Mouse (Mus musculus): ENCODE results near the gene Ralgds. TPM values are rescaled to one million over a fixed set of nuclear protein-coding genes. Genes with fewer than 3 reads are reported as not detected.

Gene Ralgds
- total and polyA plus RNA-seq, 3 experiments, result 4.1 to 11.4 (median 6.6) TPM

- Histone ChIP-seq H3K36me3 (replicated peaks in 1 of 2; ENCODE audit: control insufficient read depth in 1 of 2, insufficient read depth in 1 of 2, low read length in 1 of 2) (peaks cover 76 to 95% of the 10 kb centered on the region in 2 experiments), H3K9me3 (replicated peaks; ENCODE audit: low read length) (no peaks in the 10 kb centered on the region), H3K4me2 (ENCODE audit: insufficient read depth, low read depth, poor library complexity, severe bottlenecking) (no peak overlapping the region), H3K4me3 (replicated peaks in 1 of 3; ENCODE audit: low read depth in 2 of 3, low read length in 2 of 3, poor library complexity in 1 of 3) (no peak overlapping the region), H3K9ac (ENCODE audit: insufficient read depth, low read depth) (no peak overlapping the region), H3K27me3 (replicated peaks) (no peaks in the 10 kb centered on the region), H3K4me1 (ENCODE audit: control insufficient read depth in 1 of 2, insufficient read depth in 2 of 2) (no peaks in the 10 kb centered on the region), H3K79me2 (replicated peaks; ENCODE audit: control insufficient read depth, extremely low read depth, insufficient read depth, poor library complexity, severe bottlenecking) (no peaks in the 10 kb centered on the region), H3K27ac (ENCODE audit: insufficient read depth, low read depth) (no peak overlapping the region)
- no peak for DNase-seq (ENCODE audit: extremely low read depth)
- TF ChIP-seq BHLHE40 (IDR thresholded peaks at IDR 0.05; ENCODE audit: low read depth, low read length), result no peak
- no peak for TF ChIP-seq RCOR1 (conservative IDR thresholded peaks at IDR 0.05; ENCODE audit: low read depth, low read length)
- in situ Hi-C loops (cut with MboI; ENCODE audit: low pct_ligation_motif_present, low pct_unique_long_range_greater_than_20kb, low sequenced_read_pairs), result no loop called here
- dilution Hi-C loops (cut with MboI; ENCODE audit: extremely low pct_ligation_motif_present, extremely low pct_unique_long_range_greater_than_20kb, low sequenced_read_pairs), result no loop called here
Measured at GRCm38 (mm10) chr2:28569903-28570302, 57.0 kb downstream of the Ralgds start.

GRCm38 (mm10) chr2:28575341-28575740, 62.4 kb downstream of the Ralgds start:
- H3K27me3 ChIP-seq (replicated peaks), result no peaks in the 10 kb centered on the region
- H3K79me2 ChIP-seq (replicated peaks; ENCODE audit: control insufficient read depth, extremely low read depth, insufficient read depth, poor library complexity, severe bottlenecking), result no peaks in the 10 kb centered on the region
- no peak overlapping the region for H3K9ac ChIP-seq (ENCODE audit: insufficient read depth, low read depth)
- H3K4me1 ChIP-seq (ENCODE audit: control insufficient read depth in 1 of 2, insufficient read depth in 2 of 2), result no peaks in the 10 kb centered on the region
- in situ Hi-C loops (cut with MboI; ENCODE audit: low pct_ligation_motif_present, low pct_unique_long_range_greater_than_20kb, low sequenced_read_pairs) (no loop called here), dilution Hi-C loops (cut with MboI; ENCODE audit: extremely low pct_ligation_motif_present, extremely low pct_unique_long_range_greater_than_20kb, low sequenced_read_pairs) (no loop called here)
- no peaks in the 10 kb centered on the region for H3K9me3 ChIP-seq (replicated peaks; ENCODE audit: low read length)
- no peak overlapping the region for H3K4me2 ChIP-seq (ENCODE audit: insufficient read depth, low read depth, poor library complexity, severe bottlenecking)
- H3K4me3 ChIP-seq (replicated peaks in 1 of 3; ENCODE audit: low read depth in 2 of 3, low read length in 2 of 3, poor library complexity in 1 of 3), result no peak overlapping the region
- no peak for DNase-seq (ENCODE audit: extremely low read depth)
- peaks cover 69 to 93% of the 10 kb centered on the region in 2 experiments for H3K36me3 ChIP-seq (replicated peaks in 1 of 2; ENCODE audit: control insufficient read depth in 1 of 2, insufficient read depth in 1 of 2, low read length in 1 of 2)
- no peak for TF ChIP-seq MAX (IDR thresholded peaks at IDR 0.05; ENCODE audit: low read length)
- TF ChIP-seq CTCF (conservative IDR thresholded peaks at IDR 0.05 in 1 of 2, IDR thresholded peaks at IDR 0.05 in 1 of 2; ENCODE audit: low read depth in 2 of 2, low read length in 2 of 2), result no peak
- no peak for TF ChIP-seq MEF2A (IDR thresholded peaks at IDR 0.05; ENCODE audit: borderline replicate concordance, low read depth, low read length)
- TF ChIP-seq ELF1 (IDR thresholded peaks at IDR 0.05; ENCODE audit: low read depth, low read length), result no peak
- TF ChIP-seq KAT2A (IDR thresholded peaks at IDR 0.05; ENCODE audit: insufficient replicate concordance, low read length), result no peak
- TF ChIP-seq MYC (IDR thresholded peaks at IDR 0.05; ENCODE audit: low read depth, low read length), result no peak
- no peak for TF ChIP-seq MAFK (IDR thresholded peaks at IDR 0.05; ENCODE audit: insufficient replicate concordance, low read length)
- TF ChIP-seq ZC3H11A (IDR thresholded peaks at IDR 0.05; ENCODE audit: low read depth, low read length), result no peak
- no peak for TF ChIP-seq RCOR1 (conservative IDR thresholded peaks at IDR 0.05; ENCODE audit: low read depth, low read length)
- TF ChIP-seq TBP (conservative IDR thresholded peaks at IDR 0.05; ENCODE audit: low read depth, low read length), result no peak
- no peak for TF ChIP-seq JUND (conservative IDR thresholded peaks at IDR 0.05; ENCODE audit: low read depth, low read length)
- TF ChIP-seq HCFC1 (IDR thresholded peaks at IDR 0.05; ENCODE audit: low read depth, low read length), result no peak
- no peak for TF ChIP-seq RAD21 (IDR thresholded peaks at IDR 0.05; ENCODE audit: low read depth, low read length)
- no peak for TF ChIP-seq E2F4 (IDR thresholded peaks at IDR 0.05; ENCODE audit: insufficient replicate concordance, low read depth, low read length)
- no peak for TF ChIP-seq NRF1 (IDR thresholded peaks at IDR 0.05; ENCODE audit: low read depth, low read length)
- H3K27ac ChIP-seq (ENCODE audit: insufficient read depth, low read depth), result no peak overlapping the region

Data from CH12.LX (cell line).